Mouse (Mus musculus) heart, embryonic 10.5 days (tissue): ENCODE results near the gene Gm20388. TPM values are rescaled to one million over a fixed set of nuclear protein-coding genes. Genes with fewer than 3 reads are reported as not detected.

Experiments
- DNase-seq: peaks from one replicate; pipeline ENCODE4 v3.0.0-alpha.2; 2017; ENCODE audit warnings: low spot score
- H3K27ac ChIP-seq: fragments of 300-500 bp; sonication (generic); 2 replicates; pipeline ENCODE4 v1.5.1; 2016; ENCODE audit warnings: mild to moderate bottlenecking
- H3K27me3 ChIP-seq: fragments of 300-500 bp; sonication (generic); 2 replicates; pipeline ENCODE4 v1.6.1; 2016; ENCODE audit warnings: mild to moderate bottlenecking; ENCODE audit not compliant: poor library complexity, insufficient read depth, severe bottlenecking
- H3K36me3 ChIP-seq: fragments of 300-500 bp; sonication (generic); 2 replicates; pipeline ENCODE4 v1.6.1; 2016; ENCODE audit warnings: mild to moderate bottlenecking, moderate library complexity
- H3K4me1 ChIP-seq: fragments of 300-500 bp; sonication (generic); 2 replicates; pipeline ENCODE4 v1.6.1; 2016; ENCODE audit warnings: mild to moderate bottlenecking
- H3K4me3 ChIP-seq: fragments of 300-500 bp; sonication (generic); 2 replicates; pipeline ENCODE4 v1.5.1; 2016; ENCODE audit warnings: mild to moderate bottlenecking, moderate library complexity
- H3K9me3 ChIP-seq: fragments of 300-500 bp; sonication (generic); 2 replicates; pipeline ENCODE4 v1.6.1; 2016; ENCODE audit warnings: mild to moderate bottlenecking, moderate library complexity
- WGBS: fragments of 180-500 bp; shearing (Covaris S2); methylation state at CpG from one replicate; pipeline ENCODE4 v1.1.7; 2016; 5-methylcytosine and 5-hydroxymethylcytosine counted together
- polyA plus RNA-seq: library from polyadenylated mRNA; unstranded; fragments of >200 nt; fragmentation: Nextera tagmentation; extraction: Ambion mirVana; gene quantifications from 2 replicates; pipeline ENCODE4 v1.2.1, GENCODE M21; 2016

The Gm20388 gene
- polyA plus RNA-seq, 1 experiment from 2014 or later: 4.5 TPM

DNA sequence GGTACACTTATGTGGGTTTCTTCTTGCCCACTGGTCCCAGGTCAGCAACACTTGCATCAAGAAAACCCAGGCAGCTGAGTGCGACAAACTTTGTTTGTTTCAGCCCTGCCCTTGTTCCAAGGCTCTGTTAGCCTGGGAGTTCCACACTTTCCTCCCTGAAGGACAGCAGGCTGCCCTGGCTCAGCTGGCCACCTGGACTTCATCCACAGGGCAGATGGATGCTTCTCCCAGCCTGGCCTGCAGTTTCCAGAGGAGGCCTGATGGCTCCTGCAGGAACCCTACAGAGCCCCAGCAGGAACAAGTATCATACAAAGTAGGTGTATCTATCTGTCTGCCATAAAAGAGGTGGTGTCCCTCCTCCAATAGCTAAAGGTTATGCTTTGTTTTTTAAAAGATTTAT lies 2530.7 kb downstream of the Gm20388 start:
- peaks cover 49% of the 10 kb centered on the region for H3K4me1 ChIP-seq
- no peak overlapping the region for H3K27ac ChIP-seq
- no peaks in the 10 kb centered on the region for H3K9me3 ChIP-seq
- no peaks in the 10 kb centered on the region for H3K27me3 ChIP-seq
- no peak overlapping the region for H3K4me3 ChIP-seq
- H3K36me3 ChIP-seq: peaks cover 38% of the 10 kb centered on the region
- no peak for DNase-seq
- WGBS: 93% methylated on average over 1 of the region's 1 CpGs

GRCm38 (mm10) chr8:122442356-122442755 lies 2531.7 kb downstream of the Gm20388 start:
- WGBS: 28% methylated on average over 7 of the region's 7 CpGs
- peaks cover 47% of the 10 kb centered on the region for H3K4me1 ChIP-seq
- no peaks in the 10 kb centered on the region for H3K27me3 ChIP-seq
- H3K4me3 ChIP-seq: peak overlapping the region; percentile 79
- peaks cover 28% of the 10 kb centered on the region for H3K36me3 ChIP-seq
- H3K9me3 ChIP-seq: no peaks in the 10 kb centered on the region
- H3K27ac ChIP-seq: peak overlapping the region; percentile 91
- DNase-seq: no peak

- peaks cover 43% of the 10 kb centered on the region for H3K4me1 ChIP-seq
- 2% methylated on average over 12 of the region's 12 CpGs for WGBS
- H3K4me3 ChIP-seq: peak overlapping the region; percentile 79
- peaks cover 23% of the 10 kb centered on the region for H3K36me3 ChIP-seq
- no peaks in the 10 kb centered on the region for H3K9me3 ChIP-seq
- peak overlapping the region; percentile 91 for H3K27ac ChIP-seq
- no peaks in the 10 kb centered on the region for H3K27me3 ChIP-seq
- no peak for DNase-seq
Observed at GRCm38 (mm10) chr8:122442781-122443180, 2532.1 kb downstream of the Gm20388 start.

- Histone ChIP-seq H3K27ac (peak within 1 kb of the TSS; percentile 91), H3K9me3 (no peaks in the 10 kb centered on the region), H3K4me3 (peak within 1 kb of the TSS; percentile 79), H3K36me3 (peaks cover 17% of the 10 kb centered on the region), H3K4me1 (peaks cover 37% of the 10 kb centered on the region), H3K27me3 (no peaks in the 10 kb centered on the region)
- DNase-seq: peak; percentile 100
- 1% methylated on average over 47 of the region's 47 CpGs for WGBS
Observed at GRCm38 (mm10) chr8:122443262-122444006, 2532.8 kb downstream of the Gm20388 start, which contains the start of gene Mvd. TSS of gene Mvd (minus strand) at chr8:122443422.

GRCm38 (mm10) chr8:122444058-122444748 lies 2533.6 kb downstream of the Gm20388 start:
- peak overlapping the region; percentile 91 for H3K27ac ChIP-seq
- no peaks in the 10 kb centered on the region for H3K9me3 ChIP-seq
- DNase-seq: peak; percentile 88
- H3K4me3 ChIP-seq: peak overlapping the region; percentile 79
- 30% methylated on average over 19 of the region's 19 CpGs for WGBS
- H3K36me3 ChIP-seq: peaks cover 9% of the 10 kb centered on the region
- no peaks in the 10 kb centered on the region for H3K27me3 ChIP-seq
- H3K4me1 ChIP-seq: peaks cover 37% of the 10 kb centered on the region

DNA sequence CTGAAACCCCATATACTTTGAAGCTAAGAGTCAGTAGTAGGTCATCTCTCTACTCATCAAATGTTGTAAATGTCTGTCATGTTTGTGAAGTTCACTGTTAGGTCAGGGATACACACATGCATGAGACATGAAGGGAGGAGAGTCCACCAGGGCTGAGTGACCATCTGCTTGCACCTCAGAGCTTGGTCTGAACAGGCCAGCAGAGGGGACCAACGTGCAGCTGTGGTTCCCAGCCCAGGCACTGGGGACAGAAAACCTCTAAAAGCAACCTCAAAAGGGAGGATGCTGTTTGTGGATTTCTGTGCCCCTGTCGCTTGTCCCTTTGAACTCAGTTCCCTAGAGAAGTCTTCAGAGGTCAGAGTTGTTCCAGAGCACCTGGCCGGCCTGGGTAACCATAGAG lies 2534.6 kb downstream of the Gm20388 start:
- H3K27me3 ChIP-seq: no peaks in the 10 kb centered on the region
- no peaks in the 10 kb centered on the region for H3K36me3 ChIP-seq
- no peaks in the 10 kb centered on the region for H3K9me3 ChIP-seq
- H3K27ac ChIP-seq: peak overlapping the region; percentile 91; the same call in 1 of the 2 replicates
- WGBS: 47% methylated on average over 3 of the region's 3 CpGs
- peaks cover 40% of the 10 kb centered on the region for H3K4me1 ChIP-seq
- DNase-seq: no peak
- 0 out of 2 replicates have a peak overlapping the region, but pooled peaks have one; percentile 79 for H3K4me3 ChIP-seq

- Histone ChIP-seq H3K36me3 (peaks cover 8% of the 10 kb centered on the region; the same call in 1 of the 2 replicates), H3K4me3 (0 out of 2 replicates have a peak overlapping the region, but pooled peaks have one; percentile 7), H3K27ac (peak overlapping the region; percentile 87), H3K9me3 (no peaks in the 10 kb centered on the region), H3K4me1 (peaks cover 58% of the 10 kb centered on the region), H3K27me3 (peaks cover 7% of the 10 kb centered on the region)
- no peak for DNase-seq
- WGBS: 34% methylated on average over 7 of the region's 7 CpGs
Observed at GRCm38 (mm10) chr8:122451161-122451703, 2540.6 kb downstream of the Gm20388 start.

GRCm38 (mm10) chr8:122452154-122452553 lies 2541.5 kb downstream of the Gm20388 start:
- Histone ChIP-seq H3K9me3 (no peaks in the 10 kb centered on the region), H3K27me3 (peaks cover 15% of the 10 kb centered on the region), H3K36me3 (peaks cover 11% of the 10 kb centered on the region; the same call in 1 of the 2 replicates), H3K27ac (peak overlapping the region; percentile 87), H3K4me1 (peaks cover 57% of the 10 kb centered on the region), H3K4me3 (no peak overlapping the region)
- 62% methylated on average over 10 of the region's 10 CpGs for WGBS
- DNase-seq: no peak

- H3K4me3 ChIP-seq: no peak overlapping the region
- H3K27me3 ChIP-seq: peaks cover 33% of the 10 kb centered on the region
- peaks cover 11% of the 10 kb centered on the region; the same call in 1 of the 2 replicates for H3K36me3 ChIP-seq
- peak overlapping the region; percentile 87 for H3K27ac ChIP-seq
- peaks cover 62% of the 10 kb centered on the region for H3K4me1 ChIP-seq
- no peaks in the 10 kb centered on the region for H3K9me3 ChIP-seq
- DNase-seq: no peak
- 80% methylated on average over 6 of the region's 6 CpGs for WGBS
Observed at GRCm38 (mm10) chr8:122454409-122454808, 2543.8 kb downstream of the Gm20388 start.

DNA sequence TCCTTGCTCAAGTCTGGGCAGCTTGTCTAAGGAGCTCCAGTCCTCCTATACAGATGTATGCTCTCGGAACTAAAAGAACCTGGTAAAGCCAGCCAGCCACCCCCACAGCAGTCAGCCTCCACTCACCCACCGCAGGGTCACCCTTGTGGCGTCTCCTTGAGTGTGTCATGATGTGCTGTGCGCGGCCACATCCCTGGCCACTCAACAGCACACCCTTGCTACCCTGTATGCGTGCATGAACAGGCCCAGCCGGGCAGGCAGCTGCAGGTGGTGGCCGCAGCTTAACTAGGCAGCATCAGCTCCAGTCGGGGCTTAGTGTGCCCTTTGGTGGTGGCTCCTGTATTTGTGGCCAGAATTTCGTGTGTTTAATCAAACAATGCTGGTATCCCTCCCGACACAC lies 2546.5 kb downstream of the Gm20388 start:
- DNase-seq: no peak
- Histone ChIP-seq H3K27me3 (peaks cover 60% of the 10 kb centered on the region), H3K4me1 (peaks cover 65% of the 10 kb centered on the region), H3K36me3 (peaks cover 11% of the 10 kb centered on the region; the same call in 1 of the 2 replicates), H3K4me3 (no peak overlapping the region), H3K9me3 (no peaks in the 10 kb centered on the region), H3K27ac (peak overlapping the region; percentile 45; the same call in 1 of the 2 replicates)
- 60% methylated on average over 11 of the region's 11 CpGs for WGBS

DNA sequence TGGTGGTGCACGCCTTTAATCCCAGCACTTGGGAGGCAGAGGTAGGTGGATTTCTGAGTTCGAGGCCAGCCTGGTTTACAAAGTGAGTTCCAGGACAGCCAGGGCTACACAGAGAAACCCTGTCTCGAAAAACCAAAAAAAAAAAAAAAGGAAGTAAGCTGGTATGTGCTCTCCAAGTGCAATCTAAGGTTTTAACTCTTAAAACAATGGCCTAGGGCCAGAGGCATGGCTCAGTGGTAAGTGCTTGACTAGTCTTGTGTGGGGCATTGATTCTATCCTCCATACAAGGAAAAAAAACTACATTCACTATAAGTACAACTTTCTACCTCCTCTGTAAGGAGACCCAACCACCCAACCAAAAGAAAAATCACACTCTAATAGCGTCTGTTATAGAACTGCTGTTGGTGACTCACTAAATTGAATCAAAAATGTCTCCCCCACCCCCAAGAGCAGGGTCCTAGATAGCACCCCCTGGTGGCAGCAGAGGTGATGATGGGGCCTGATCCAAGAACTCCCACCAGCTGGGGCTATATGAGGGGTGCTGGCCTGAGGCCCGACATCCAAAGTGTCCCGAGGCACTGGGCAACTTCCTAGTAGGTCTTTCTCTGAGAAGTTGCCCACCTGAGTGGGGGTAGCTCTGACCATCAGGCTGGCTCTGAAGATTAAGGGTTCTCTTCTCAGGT lies 2548.7 kb downstream of the Gm20388 start:
- peaks cover 10% of the 10 kb centered on the region; the same call in 1 of the 2 replicates for H3K36me3 ChIP-seq
- peaks cover 67% of the 10 kb centered on the region for H3K4me1 ChIP-seq
- no peak for DNase-seq
- no peaks in the 10 kb centered on the region for H3K9me3 ChIP-seq
- peak overlapping the region; percentile 61; the same call in 1 of the 2 replicates for H3K4me3 ChIP-seq
- H3K27me3 ChIP-seq: peaks cover 66% of the 10 kb centered on the region
- WGBS: 59% methylated on average over 6 of the region's 6 CpGs
- H3K27ac ChIP-seq: no peak overlapping the region

DNA sequence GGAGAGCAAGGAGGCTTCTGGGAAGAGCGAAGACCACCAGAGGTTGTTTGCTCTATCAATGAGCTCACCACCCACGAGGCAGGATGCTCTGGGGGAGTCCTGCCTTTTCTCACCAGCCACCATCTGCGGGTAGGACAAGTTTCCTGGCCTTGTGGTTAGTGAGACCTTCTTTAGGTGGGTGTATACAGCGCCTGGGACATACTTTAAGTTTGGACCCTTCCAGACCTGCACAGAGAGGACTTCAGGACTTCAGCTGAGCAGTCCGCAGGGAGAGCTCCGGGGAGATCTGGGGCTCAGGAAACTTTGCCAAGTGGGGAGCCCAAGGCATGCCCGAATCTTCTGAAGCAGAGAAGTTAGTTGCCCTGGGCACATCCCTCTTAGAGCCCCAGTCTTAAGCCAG lies 2549.3 kb downstream of the Gm20388 start:
- no peaks in the 10 kb centered on the region for H3K9me3 ChIP-seq
- 22% methylated on average over 7 of the region's 7 CpGs for WGBS
- no peak for DNase-seq
- H3K4me1 ChIP-seq: peaks cover 71% of the 10 kb centered on the region
- peaks cover 63% of the 10 kb centered on the region for H3K27me3 ChIP-seq
- H3K4me3 ChIP-seq: peak overlapping the region; percentile 61
- peak overlapping the region; percentile 73; the same call in 1 of the 2 replicates for H3K27ac ChIP-seq
- 0 out of 2 replicates have a peak, but pooled peaks cover 7% of the 10 kb centered on the region for H3K36me3 ChIP-seq
